10 mouse cellular contexts compared by ENCODE assay signal in genomic region chrX:75044595-75044994, GRCm38 (mm10). TPM values are rescaled to one million over a fixed set of nuclear protein-coding genes. Genes with fewer than 3 reads are reported as not detected.
A peak's percentile ranks its signal among the peaks of the same experiment; 100 is the strongest.
DNase-seq lines count a peak whose midpoint lies in the region; ATAC-seq lines count a peak whose summit lies in the region.
"Had no signal": no experiment of that assay in that cellular context is flagged by ENCODE, and none has a peak within 500 bp of the region (broad histone marks: within the 10 kb centered on the region; RNA-seq: fewer than 3 reads in every experiment).

No protein-coding gene starts in this region.

- no peak for ATAC-seq in hindbrain, embryonic 12.5 days (ENCODE audit: low FRiP score)
- ATAC-seq: midbrain, embryonic 15.5 days had no signal

- H3K9me3 ChIP-seq in hindbrain, embryonic 12.5 days (replicated peaks) = no peaks in the 10 kb centered on the region
- H3K9me3 ChIP-seq: midbrain, embryonic 15.5 days had no signal

- H3K27me3 ChIP-seq in hindbrain, embryonic 12.5 days = no peaks in the 10 kb centered on the region
- H3K27me3 ChIP-seq: midbrain, embryonic 15.5 days had no signal

- no peaks in the 10 kb centered on the region for H3K36me3 ChIP-seq in hindbrain, embryonic 12.5 days
- H3K36me3 ChIP-seq: midbrain, embryonic 15.5 days had no signal

- H3K4me2 ChIP-seq in hindbrain, embryonic 12.5 days (replicated peaks) = no peak overlapping the region
- H3K4me2 ChIP-seq: midbrain, embryonic 15.5 days had no signal

- no peaks in the 10 kb centered on the region for H3K4me1 ChIP-seq in hindbrain, embryonic 12.5 days
- H3K4me1 ChIP-seq: midbrain, embryonic 15.5 days had no signal

- WGBS in hindbrain, embryonic 12.5 days = 72% methylated on average over 4 of the region's 4 CpGs

- no peak overlapping the region for H3K4me3 ChIP-seq in hindbrain, embryonic 12.5 days
- H3K4me3 ChIP-seq: midbrain, embryonic 15.5 days had no signal

- H3K9ac ChIP-seq in hindbrain, embryonic 12.5 days = no peak overlapping the region
- H3K9ac ChIP-seq: liver, embryonic 14.5 days; midbrain, embryonic 15.5 days had no signal

- no peak overlapping the region for H3K27ac ChIP-seq in hindbrain, embryonic 12.5 days
- H3K27ac ChIP-seq: liver, embryonic 14.5 days; midbrain, embryonic 15.5 days had no signal

- DNase-seq in urinary bladder, postnatal 14 days (ENCODE audit: low spot score) = peak; percentile 4
- DNase-seq in urinary bladder, postnatal 10 days (ENCODE audit: low spot score) = no peak
- peak; percentile 43 to 57 for DNase-seq in heart, adult 9 months (ENCODE audit: low spot score in 2 of 2)
- peak; percentile 30 to 50 for DNase-seq in kidney, postnatal 25 days
- DNase-seq in cerebellum, postnatal 14 days = no peak
- DNase-seq in right cerebral cortex, postnatal 4 days = no peak
- DNase-seq: thymus, postnatal 14 days had no signal

RNA-seq across cellular contexts. Expression of gene Gab3, which starts 40.7 kb away (rescaled TPM):
- polyA plus RNA-seq in hindbrain, embryonic 12.5 days (2016; fragmentation: Nextera tagmentation; extraction: Ambion mirVana) = 1.2 and 1.7 TPM in 2 replicates

RNA-seq across cellular contexts. Expression of gene Dkc1, which starts 51.1 kb away (rescaled TPM):
- 79.3 and 82.7 TPM in 2 replicates for polyA plus RNA-seq in hindbrain, embryonic 12.5 days (2016; fragmentation: Nextera tagmentation; extraction: Ambion mirVana)

Comparison
In these comparisons a context has a peak if more than half of its experiments do, and no peak if none do; other contexts are left out.
1. DNase-seq: peak in urinary bladder, postnatal 14 days (single experiment), heart, adult 9 months (2 of 2) and kidney, postnatal 25 days (2 of 2); none in urinary bladder, postnatal 10 days (single experiment), cerebellum, postnatal 14 days (0 of 2) and right cerebral cortex, postnatal 4 days (single experiment).